In genomic region chr15:85645396-85645795, GRCm38 (mm10) we compare ENCODE assay signal across 9 mouse cellular contexts.
DNase-seq lines count a peak whose midpoint lies in the region; ATAC-seq lines count a peak whose summit lies in the region.
"Had no signal": no experiment of that assay in that cellular context is flagged by ENCODE, and none has a peak within 500 bp of the region (broad histone marks: within the 10 kb centered on the region; RNA-seq: fewer than 3 reads in every experiment).

No protein-coding gene starts in this region.

- H3K4me2 ChIP-seq in heart, embryonic 12.5 days, result peak overlapping the region; percentile 82
- peak overlapping the region; percentile 52 for H3K4me2 ChIP-seq in midbrain, embryonic 14.5 days (ENCODE audit: low read length)

- peak overlapping the region; percentile 61; the same call in 1 of the 2 replicates for H3K27ac ChIP-seq in heart, embryonic 12.5 days (ENCODE audit: poor library complexity, severe bottlenecking)
- peak overlapping the region; percentile 72 for H3K27ac ChIP-seq in midbrain, embryonic 14.5 days (replicated peaks; ENCODE audit: low read depth, low read length)

- peak overlapping the region; percentile 54 for H3K4me3 ChIP-seq in heart, embryonic 12.5 days
- peak overlapping the region; percentile 24; the same call in 1 of the 2 replicates for H3K4me3 ChIP-seq in midbrain, embryonic 14.5 days (replicated peaks; ENCODE audit: low read depth, low read length)

- H3K9me3 ChIP-seq in heart, embryonic 12.5 days (replicated peaks), result no peaks in the 10 kb centered on the region
- H3K9me3 ChIP-seq in midbrain, embryonic 14.5 days (ENCODE audit: control insufficient read depth, low read length), result no peaks in the 10 kb centered on the region

- DNase-seq in heart, adult 11 months, result peak; percentile 96
- DNase-seq in heart, adult 9 months (ENCODE audit: low spot score in 2 of 2), result no peak
- peak; percentile 58 for DNase-seq in kidney, postnatal 10 days
- peak; percentile 15 for DNase-seq in midbrain, embryonic 14.5 days
- DNase-seq in gastrocnemius, postnatal 4 days (ENCODE audit: low spot score in 2 of 2), result no peak
- no peak for DNase-seq in layer of hippocampus, postnatal 36 days

- H3K36me3 ChIP-seq in heart, embryonic 12.5 days, result no peaks in the 10 kb centered on the region
- no peaks in the 10 kb centered on the region for H3K36me3 ChIP-seq in midbrain, embryonic 14.5 days (ENCODE audit: control insufficient read depth, insufficient read depth, low read length)

- peaks cover 14% of the 10 kb centered on the region for H3K4me1 ChIP-seq in heart, embryonic 12.5 days (replicated peaks)
- H3K4me1 ChIP-seq in midbrain, embryonic 14.5 days (ENCODE audit: control insufficient read depth, insufficient read depth, low read length), result peaks cover 12% of the 10 kb centered on the region

- 51% methylated on average over 8 of the region's 8 CpGs for WGBS in heart, embryonic 12.5 days
- WGBS in midbrain, embryonic 14.5 days, result 62% methylated on average over 8 of the region's 8 CpGs

- H3K27me3 ChIP-seq in heart, embryonic 12.5 days (replicated peaks), result peaks cover 21% of the 10 kb centered on the region
- H3K27me3 ChIP-seq in midbrain, embryonic 14.5 days (ENCODE audit: control insufficient read depth, insufficient read depth, low read length), result peaks cover 33% of the 10 kb centered on the region
- H3K27me3 ChIP-seq: CH12.LX had no signal

- H3K9ac ChIP-seq in heart, embryonic 12.5 days, result peak overlapping the region; percentile 78; the same call in 1 of the 2 replicates
- no peak overlapping the region; the same call in 1 of the 2 replicates for H3K9ac ChIP-seq in midbrain, embryonic 14.5 days (replicated peaks; ENCODE audit: low read length)

- no peak for ATAC-seq in heart, embryonic 12.5 days (ENCODE audit: insufficient number of reproducible peaks, low FRiP score)
- ATAC-seq in midbrain, embryonic 14.5 days (ENCODE audit: low FRiP score, low TSS enrichment), result no peak
- ATAC-seq in erythroid progenitor cell, adult 5-6 weeks (replicated peaks; ENCODE audit: low FRiP score, poor library complexity, severe bottlenecking), result no peak

Comparison
In these comparisons a context has a peak if more than half of its experiments do, and no peak if none do; other contexts are left out.
1. DNase-seq: peak in heart, adult 11 months (single experiment), kidney, postnatal 10 days (single experiment) and midbrain, embryonic 14.5 days (single experiment); none in heart, adult 9 months (0 of 2), gastrocnemius, postnatal 4 days (0 of 2) and layer of hippocampus, postnatal 36 days (0 of 2).